Mouse (Mus musculus): ENCODE results near the gene Prickle4. TPM values are rescaled to one million over a fixed set of nuclear protein-coding genes. Genes with fewer than 3 reads are reported as not detected.

Gene Prickle4
- 0.43 and 1.3 TPM in 2 replicates for polyA plus RNA-seq (2012; ENCODE audit: low replicate concordance)

GRCm38 (mm10) chr17:47694503-47695336 is at the start of gene Prickle4:
Prickle4 (minus strand) TSS chr17:47694736.

DNA sequence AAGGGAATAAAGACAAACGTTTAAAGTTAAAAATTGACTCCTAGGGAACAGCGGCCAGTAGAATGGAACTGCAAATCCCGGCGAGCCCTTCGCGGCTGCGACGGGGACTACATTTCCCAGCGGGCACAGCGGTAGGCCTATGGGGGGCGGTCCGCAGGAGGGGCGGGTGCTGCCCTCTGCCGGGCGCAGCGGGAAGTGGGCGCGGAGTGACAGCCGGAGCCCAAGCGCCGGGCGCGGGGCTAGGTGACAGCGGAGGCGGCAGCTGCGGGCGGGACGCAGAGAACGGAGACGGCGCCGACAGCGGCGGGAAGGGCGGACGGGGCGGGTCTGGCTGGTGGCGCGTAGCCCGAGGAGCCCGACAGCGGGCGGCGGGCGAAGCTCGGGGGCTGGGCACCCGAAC is 42.3 kb upstream of the Prickle4 start, which contains the start of gene Tfeb:
Gene Tfeb, plus strand, starts transcription at position 175 of the 400 bp plus-strand sequence.

DNA sequence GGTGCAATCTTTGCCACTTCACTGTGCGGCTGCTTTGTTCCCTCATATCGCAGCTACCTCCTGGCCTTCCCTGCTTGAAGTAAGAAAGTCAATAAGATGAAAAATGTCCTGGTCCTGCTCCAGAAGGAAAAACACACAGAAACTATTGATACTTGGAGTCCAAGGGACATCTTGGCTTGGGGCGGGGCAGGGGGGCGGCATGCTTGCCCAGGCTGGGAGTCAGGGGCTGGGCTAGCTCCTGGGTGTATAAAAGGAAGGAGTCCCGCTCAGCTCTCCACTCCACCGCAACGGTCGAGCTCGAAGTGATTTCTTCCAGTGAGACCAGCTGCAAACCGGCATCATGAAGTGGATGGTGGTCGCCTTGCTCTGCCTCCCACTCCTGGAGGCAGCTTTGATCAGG is 32.0 kb upstream of the Prickle4 start, which contains the start of gene Pgc:
Gene Pgc, plus strand, starts transcription at position 277 of the 400 bp plus-strand sequence.

GRCm38 (mm10) chr17:47694442-47694502 is 264 bp downstream of the Prickle4 start, which contains the start of gene Gm21981:
Gm21981 (minus strand) TSS chr17:47694455.

GRCm38 (mm10) chr17:47688608-47689575 is 5.6 kb downstream of the Prickle4 start, which contains the start of gene Frs3:
Frs3 (plus strand) TSS chr17:47689030.

DNA sequence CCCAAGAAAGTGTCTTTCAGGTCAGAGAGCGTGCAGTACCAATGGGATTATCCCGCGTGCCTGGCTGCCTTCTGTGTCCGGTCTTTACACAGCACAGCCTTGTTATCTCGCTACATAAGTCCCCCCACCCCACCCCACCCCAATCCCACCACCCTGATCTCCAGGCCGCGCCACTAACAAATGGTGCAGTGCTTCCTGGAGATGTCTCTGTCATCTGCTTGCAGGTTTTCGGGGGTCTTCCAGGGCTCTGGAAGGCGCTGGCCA is 6.3 kb downstream of the Prickle4 start, which contains the start of gene Tomm6:
Gene Tomm6, minus strand, starts transcription at position 43 of the 264 bp plus-strand sequence.

Other genes starting within 250 kb of the Prickle4 start
- gene Taf8, start 192.4 kb downstream of the Prickle4 start, polyA plus RNA-seq (2012; ENCODE audit: low replicate concordance), result 26.4 and 30.9 TPM in 2 replicates
- gene Ccnd3, start 189.7 kb downstream of the Prickle4 start, polyA plus RNA-seq (2012; ENCODE audit: low replicate concordance), result 251 and 354 TPM in 2 replicates
- 13.5 and 15.7 TPM in 2 replicates for gene Bysl, start 83.2 kb downstream of the Prickle4 start, polyA plus RNA-seq (2012; ENCODE audit: low replicate concordance)
- gene Med20, start 83.2 kb downstream of the Prickle4 start, polyA plus RNA-seq (2012; ENCODE audit: low replicate concordance), result 0.89 and 6.7 TPM in 2 replicates
- 0.72 and 2.5 TPM in 2 replicates for gene Gm20517, start 83.1 kb downstream of the Prickle4 start, polyA plus RNA-seq (2012; ENCODE audit: low replicate concordance)
- 8.0 and 8.3 TPM in 2 replicates for gene Usp49, start 64.0 kb downstream of the Prickle4 start, polyA plus RNA-seq (2012; ENCODE audit: low replicate concordance)
- gene Tomm6, start 6.3 kb downstream of the Prickle4 start, polyA plus RNA-seq (2012; ENCODE audit: low replicate concordance), result 71.7 and 103 TPM in 2 replicates
- gene Frs3, start 5.7 kb downstream of the Prickle4 start, polyA plus RNA-seq (2012; ENCODE audit: low replicate concordance), result 4.3 and 9.7 TPM in 2 replicates
- 0.16 and 0.18 TPM in 2 replicates for gene Gm21981, start 281 bp downstream of the Prickle4 start, polyA plus RNA-seq (2012; ENCODE audit: low replicate concordance)
- not detected in 2 replicates for gene Pgc, start 32.1 kb upstream of the Prickle4 start, polyA plus RNA-seq (2012; ENCODE audit: low replicate concordance)
- gene Tfeb, start 42.3 kb upstream of the Prickle4 start, polyA plus RNA-seq (2012; ENCODE audit: low replicate concordance), result 234 and 426 TPM in 2 replicates
- 0.55 and 0.58 TPM in 2 replicates for gene Mdfi, start 140.0 kb upstream of the Prickle4 start, polyA plus RNA-seq (2012; ENCODE audit: low replicate concordance)
- gene Foxp4, start 229.9 kb upstream of the Prickle4 start, polyA plus RNA-seq (2012; ENCODE audit: low replicate concordance), result 166 and 417 TPM in 2 replicates

All from hematopoietic multipotent progenitor cell, adult 10-12 weeks (in vitro differentiated cells).